Mouse (Mus musculus) layer of hippocampus, postnatal 25 days (tissue): ENCODE measurements around the gene Rab4b. TPM values are rescaled to one million over a fixed set of nuclear protein-coding genes. Genes with fewer than 3 reads are reported as not detected.

ENCODE experiments used
- DNase-seq, 2 experiments: peaks; one replicate each; pipeline ENCODE4 v3.0.0; 2022; ENCODE audit warnings: mixed read lengths in 2 of 2, low spot score in 1 of 2; ENCODE audit errors: extremely low spot score in 1 of 2
- total RNA-seq, 2 experiments: library from RNA; stranded (reverse); gene quantifications; 2 replicates each; pipeline ENCODE4 v1.2.3; 2021

The Rab4b gene
- 10 to 100 TPM; 89.6 to 92.5 TPM for total RNA-seq

DNA sequence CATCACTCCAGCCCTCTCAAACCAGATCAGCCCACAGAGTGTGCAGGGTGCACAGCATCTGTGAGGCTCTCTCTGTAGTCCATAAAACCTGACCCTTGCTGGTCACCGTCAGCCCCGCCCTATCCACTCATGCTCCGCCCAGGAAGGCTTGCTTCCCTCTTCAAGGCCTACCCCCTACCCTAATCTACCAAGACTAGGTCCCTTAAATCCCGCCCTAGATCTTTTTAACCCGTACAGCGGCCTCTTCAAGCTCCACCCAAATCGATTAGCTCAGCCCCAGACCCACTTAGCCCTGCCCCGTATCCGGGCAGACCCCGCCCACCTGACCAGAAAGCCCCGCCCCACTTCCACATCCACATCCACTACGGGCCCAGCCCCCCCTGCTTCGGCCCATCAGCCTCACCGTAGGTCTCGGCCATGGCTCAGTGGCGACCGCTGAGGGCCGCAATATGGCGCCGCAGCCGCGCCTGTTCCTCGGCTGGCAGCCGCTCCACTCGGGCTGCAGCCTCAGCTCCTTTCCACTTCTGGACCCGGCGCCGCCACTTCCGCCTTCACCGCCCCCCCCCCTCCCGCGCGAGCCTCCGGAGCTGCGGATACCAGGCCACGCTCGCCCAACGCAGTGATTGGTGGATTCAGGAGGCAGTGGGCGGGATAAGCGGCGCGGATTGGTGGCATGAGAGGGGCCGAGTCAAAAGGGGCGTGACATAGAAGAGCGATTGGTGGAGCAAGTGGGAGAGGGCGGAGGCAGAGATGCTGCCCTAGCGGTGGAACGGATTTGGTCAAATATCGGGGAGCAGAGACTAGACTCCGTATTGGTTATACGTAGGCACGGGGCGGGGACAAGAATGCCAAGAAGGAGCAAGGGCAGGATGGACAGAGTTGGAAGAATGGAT, at the start of gene Rab4b:
Gene Rab4b (minus strand): TSS at position 573 of the 893 bp plus-strand sequence.
- peak; percentile 94 to 95 for DNase-seq

DNA sequence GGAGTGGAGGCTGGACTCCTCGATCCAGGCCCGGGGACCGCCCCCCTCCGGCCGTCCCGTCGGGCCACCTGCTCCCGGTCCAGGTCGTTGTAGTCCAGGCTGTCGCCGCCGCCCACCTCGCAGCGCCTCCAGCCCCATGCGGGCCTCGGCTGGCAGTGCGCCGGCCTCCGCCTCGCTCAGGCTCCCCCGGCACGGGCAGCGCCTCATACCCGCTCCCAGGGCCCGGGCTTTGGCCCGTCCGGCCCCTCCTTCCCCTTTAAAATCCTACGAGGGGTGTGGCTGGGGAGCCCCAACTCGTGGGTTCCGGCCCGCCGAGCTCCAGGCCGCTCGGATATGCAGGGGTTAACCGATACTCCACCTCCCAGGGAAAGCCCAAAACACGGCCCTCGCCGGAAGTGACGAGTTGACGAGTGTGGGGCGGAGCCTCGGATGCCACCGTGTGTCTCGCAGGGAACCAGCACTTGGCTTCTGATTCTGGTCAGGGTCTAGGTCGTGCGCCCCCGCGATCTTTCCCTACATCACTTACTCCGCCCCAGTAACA, 49.7 kb upstream of the Rab4b start, which contains the start of gene Itpkc:
Gene Itpkc (minus strand): TSS at position 381 of the 541 bp plus-strand sequence.
- DNase-seq, result peak; percentile 78 to 82

DNA sequence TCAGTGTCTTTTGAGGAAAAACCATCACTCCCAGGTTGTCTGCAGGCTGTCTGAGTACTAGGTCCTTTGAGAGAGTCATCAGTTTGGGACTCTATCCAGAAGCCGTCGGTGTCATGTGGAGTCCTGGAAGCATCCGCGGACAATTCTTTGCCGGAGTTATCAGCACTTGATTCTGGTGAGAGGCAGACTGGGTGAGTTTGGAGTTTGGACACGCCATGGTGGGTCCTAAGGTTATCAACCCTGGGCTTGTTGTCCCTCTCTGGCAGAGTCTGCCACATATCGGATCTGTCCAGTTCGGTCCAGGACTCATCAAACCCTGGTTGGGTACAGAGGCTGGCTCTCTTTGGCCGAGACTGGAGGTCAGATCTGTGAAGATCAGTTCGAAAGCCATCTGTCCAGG, 49.0 kb upstream of the Rab4b start:
- no peak for DNase-seq

DNA sequence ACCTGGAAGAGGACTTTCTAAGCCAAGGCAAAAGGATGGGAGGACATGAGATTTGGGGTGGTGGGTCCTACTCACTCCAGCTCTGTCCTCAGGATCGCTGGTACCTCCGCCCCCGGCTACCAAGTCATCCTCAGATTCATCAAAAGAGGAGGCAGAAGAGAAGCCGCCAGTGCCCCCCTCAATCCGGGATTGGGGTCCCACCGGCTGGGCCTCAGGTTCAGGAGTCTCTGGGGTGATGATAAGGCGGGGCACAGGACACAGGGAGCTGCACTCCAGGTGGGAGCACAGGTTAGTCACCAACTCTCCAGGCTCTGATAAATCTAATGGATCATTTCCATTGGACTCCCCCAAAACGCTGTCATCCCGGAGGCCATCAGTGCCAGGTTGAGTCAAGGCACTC, 48.6 kb upstream of the Rab4b start:
- DNase-seq, result no peak

DNA sequence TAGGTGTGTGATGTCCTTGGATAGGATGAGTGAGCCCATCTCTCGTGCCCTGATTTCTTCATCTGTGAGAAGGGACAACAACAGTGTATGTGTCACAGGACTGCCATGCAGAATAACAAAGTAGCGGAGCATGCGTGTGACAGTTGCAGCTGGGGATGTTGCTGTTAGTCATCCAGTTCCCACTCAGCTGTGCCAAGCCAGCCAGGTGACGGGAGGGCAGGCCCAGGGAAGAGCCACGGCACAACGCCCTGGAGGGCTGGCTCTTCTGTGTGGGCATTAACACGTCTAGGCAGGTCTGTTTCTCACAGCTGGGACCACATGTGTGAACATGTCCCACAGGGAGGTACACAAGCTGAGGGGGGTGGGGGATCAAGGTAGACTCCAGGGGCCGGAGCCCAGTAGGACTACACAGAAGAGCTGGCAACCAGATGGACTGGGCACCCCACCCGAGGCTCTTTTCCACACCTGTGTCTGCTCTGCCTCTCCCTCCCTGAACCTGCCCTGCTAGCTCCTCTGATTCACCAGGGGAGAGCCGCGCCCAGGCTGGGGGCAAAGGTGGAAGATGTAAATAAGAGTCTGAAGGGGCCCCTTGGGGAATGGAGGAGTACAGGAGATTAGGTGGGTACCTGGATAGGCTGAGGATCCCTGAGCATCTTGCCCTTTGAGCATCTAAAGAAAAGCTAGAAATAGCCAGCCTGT, 46.3 kb upstream of the Rab4b start:
- DNase-seq, result no peak

DNA sequence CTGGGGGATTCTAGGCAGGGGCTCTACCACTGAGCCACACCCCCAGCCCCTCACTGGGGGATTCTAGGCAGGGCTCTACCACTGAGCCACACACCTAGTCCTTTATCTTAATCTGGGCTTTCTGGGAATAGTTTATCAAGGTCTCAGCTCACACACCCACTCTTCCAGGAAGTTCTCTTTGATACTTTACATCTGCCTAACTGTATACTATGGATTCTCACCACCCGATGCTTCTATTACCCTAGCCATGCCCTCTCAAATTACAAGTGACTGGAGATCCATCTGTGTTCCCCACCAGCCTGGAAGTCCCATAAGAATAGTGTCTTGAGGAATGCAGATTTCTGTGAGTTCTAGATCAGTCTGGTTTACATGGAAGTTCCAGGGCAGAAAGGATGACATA, 43.8 kb upstream of the Rab4b start:
- DNase-seq, result no peak

DNA sequence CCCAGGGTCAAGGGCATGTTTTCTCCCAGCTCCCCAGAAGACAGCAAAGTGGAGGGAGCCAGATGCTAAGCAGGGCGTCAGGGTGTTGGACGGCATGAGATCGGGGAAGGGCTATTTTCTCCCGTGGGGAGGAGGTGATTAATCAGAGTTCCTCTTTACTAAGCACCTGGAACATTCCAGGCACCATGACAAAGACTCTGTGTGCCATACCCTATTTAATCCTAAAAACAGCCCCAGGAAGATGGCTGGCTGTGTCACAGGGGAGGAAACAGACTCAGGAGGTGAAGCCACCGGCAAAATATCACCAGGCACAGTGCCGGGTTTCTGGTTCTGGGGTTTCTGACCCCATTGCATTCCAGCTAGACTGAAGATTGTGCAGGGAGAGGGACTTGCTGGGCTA, 43.2 kb upstream of the Rab4b start:
- no peak for DNase-seq

DNA sequence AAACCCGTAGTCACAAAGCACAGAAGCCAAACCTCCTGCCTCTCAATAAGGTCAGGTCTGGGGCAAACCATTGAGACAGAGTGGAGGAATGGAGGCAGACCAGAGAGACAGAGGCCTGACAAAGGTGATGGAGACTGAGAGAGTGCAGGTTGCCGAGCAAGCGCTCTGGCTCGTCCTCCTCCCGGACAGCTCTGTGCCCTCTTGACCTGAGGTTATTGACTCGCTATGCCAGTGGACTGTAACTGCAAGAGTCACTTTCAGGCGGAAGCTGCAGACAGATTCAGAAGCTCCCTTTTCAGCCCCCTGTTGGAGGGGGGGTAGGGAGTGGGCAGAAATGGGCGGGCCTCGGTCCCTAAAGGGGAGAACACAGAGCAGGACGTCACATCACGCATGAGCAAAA, 41.2 kb upstream of the Rab4b start:
- DNase-seq, result no peak

DNA sequence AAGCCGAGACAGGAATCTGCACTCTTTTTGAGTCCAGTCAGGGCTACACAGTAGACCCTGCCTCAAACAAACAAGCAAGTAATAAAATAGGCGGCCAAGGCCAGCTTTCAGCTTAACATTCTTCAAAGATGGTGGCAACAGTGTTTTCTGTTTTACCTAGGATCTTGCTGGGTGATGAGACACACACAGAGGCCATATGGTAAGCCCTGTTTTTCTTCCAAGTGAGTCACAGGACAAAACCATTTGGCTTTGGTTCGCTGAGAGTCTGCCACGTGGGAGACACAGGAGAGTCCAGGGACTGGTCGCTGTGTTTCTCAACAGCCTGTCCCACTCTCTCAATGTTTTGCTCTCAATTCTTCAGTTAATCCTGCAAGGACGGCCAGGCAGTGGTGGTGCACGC, 39.9 kb upstream of the Rab4b start:
- no peak for DNase-seq

DNA sequence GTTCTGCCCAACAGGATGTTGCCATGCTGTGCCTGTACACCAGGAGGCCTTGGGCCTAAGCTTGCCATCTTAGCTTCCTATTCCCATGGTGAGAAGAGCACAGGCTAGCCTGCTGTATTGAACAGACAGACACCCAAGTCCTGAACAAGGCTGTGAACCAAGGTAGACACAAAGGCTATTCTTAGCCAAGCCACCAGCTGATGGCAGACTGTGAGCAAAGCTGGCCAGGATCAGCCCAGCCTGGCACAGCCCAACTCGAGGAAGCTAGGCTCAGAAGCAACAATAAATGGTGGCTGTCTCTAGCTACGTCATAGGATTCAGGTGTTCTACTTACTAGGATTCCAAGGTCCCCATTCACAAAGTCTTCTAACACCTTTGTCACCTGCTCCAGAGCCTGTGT, 33.9 kb upstream of the Rab4b start:
- DNase-seq, result no peak

DNA sequence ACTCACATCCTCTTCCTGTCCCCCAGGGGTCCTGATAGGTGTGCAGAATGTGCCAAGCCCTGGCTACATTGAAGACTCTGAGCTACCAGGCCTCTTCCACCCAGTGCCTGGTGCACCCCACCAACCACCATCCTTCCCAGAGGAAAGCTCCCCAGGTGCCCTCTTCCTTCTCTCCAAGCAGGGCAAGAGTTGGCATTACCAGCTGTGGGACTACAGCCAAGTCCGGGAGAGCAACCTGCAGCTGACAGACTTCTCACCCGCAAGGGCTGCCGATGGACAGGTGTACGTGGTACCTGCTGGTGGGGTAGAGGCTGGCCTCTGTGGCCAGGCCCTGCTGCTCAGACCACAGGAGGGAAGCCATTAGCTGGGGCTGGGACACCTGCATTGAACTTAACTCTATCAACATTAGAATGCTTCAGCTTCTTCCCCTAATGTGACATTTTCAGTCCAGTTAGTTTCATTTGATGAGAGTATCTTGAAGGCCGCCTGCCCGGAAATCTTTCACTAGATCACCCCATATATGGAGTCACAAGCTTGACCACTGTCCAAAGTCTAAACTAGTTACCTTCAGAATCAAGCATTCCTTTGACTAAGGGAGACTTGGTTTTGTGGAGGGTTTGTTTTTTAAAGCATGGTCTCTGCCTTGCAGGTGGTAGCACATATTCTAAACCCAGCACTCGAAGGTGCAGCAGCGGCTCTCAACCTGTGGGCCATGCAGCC, 25.2 kb upstream of the Rab4b start:
- DNase-seq, result no peak

DNA sequence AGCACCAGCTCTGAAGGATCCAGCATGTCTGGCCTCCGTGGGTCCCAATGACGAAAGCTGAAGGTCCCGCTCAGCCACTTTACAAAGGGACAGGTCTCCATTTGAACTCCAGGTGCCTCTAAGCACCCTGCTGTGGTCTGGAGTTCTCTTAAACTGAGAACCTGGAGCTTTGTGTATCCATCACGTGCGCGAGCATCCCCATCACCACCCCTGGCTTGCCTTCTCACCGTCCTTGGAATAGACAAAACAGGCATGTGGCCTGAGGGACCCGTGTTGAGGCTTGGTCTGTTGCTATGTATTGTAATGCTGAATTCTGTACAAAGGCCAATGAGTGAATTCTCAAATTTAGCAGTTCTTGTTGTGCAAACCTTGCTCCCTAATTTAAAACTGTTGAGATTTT, 20.1 kb upstream of the Rab4b start:
- no peak for DNase-seq

DNA sequence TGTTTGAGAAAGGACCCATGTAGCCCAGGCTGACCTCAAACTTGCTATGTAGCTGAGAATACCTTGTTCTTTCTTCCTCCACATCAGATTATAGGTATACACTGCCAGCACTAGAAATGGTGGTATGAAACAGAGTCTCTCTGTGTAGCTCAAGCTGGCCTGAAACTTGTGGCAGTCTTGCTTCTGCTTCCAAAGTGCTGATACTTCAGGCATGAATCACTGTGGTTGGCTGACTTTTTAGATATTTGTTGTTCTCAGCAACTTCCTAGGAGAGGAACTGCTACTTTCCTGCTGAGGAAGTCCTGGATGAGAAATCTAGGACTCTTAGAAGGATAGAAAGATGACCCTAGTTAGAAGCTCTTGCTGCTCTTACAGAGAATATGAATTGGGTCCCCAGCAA, 19.7 kb upstream of the Rab4b start:
- no peak for DNase-seq

DNA sequence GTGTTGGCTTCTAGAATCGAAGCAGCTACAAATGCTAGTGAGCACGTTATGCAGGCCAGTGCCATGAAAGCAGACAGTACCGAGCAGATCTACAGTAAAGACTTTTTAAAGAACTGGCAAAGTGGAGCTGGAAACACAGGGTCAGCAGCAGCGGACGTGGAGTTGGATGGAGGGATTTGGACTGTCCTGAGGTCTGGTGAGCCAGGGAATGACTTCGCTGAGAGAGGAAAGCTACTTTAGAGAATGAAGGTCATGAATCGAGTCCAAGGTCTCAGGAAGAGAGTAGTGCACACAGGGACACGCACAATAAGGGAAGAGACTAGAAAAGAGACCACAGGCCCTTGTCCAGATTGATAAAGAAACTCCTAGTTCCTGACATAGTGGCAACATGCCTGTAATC, 18.9 kb upstream of the Rab4b start:
- no peak for DNase-seq

DNA sequence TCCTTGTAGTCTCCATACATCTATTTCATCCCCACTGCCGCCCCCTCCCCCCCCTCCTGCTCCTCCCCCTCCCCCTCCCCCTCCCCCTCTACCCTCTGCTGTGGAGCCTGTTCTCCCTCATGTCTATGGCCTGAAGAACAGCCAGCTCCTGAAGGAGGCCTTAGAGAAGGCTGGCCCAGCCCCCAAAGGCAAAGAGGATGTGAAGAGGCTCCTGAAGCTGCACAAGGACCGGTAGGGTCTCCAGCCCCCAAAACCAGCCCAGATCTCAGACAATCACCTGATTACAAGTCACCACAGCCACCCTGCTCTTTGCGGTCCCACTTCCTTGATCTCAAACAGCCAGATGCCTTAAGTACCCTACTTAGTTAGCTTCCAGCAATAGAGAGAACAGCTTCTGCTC, 18.4 kb upstream of the Rab4b start:
- no peak for DNase-seq

DNA sequence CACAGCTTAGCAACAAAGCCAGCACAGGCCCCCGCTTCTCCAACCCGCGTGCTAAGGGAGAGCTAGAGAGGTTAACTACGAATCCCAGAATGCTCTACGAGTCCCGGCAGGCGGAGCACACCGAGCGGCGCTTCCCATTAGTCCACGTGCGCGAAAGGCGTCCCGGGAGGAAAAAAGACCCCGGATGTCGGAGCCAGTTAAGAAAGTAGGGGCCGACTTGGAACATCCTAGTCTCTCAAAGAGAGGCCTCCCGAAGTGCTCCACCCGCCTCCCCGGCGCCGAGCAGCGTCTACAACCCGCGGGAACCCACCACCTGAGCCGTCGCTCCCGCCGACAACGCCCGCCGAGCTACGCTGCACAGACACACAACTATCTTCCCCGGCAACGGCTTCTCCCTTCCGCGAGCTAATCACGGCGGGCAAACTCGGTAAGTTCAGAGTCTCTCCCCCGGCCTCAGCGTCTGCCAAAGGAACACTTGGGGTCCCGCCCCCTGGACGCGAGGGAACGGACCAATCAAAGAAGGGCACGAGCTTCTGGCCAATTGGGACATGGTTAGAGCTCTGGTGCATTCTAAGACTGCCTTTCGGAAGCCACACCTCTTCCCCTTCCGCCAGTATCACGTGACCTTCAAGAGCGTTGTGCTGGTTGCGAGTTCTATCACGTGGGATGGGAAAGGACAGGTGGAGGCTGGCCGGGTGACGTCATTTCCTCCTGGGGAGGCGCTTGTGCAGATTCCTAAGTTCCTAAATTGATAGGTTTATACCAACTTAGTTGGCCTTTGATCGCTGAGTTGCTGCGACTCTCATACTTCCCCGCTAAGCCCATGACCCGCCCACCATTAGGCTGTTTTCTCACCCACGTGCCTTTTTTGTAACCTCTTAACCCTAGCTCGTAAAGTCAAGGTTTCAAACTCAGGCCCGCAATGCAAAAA, 17.2 kb upstream of the Rab4b start, which contains the start of the genes BC024978 and Snrpa:
Gene BC024978 (plus strand): TSS at position 101 of the 931 bp plus-strand sequence.
Gene Snrpa (minus strand): TSS at position 591 of the 931 bp plus-strand sequence.
- DNase-seq, result peak; percentile 82 to 87

DNA sequence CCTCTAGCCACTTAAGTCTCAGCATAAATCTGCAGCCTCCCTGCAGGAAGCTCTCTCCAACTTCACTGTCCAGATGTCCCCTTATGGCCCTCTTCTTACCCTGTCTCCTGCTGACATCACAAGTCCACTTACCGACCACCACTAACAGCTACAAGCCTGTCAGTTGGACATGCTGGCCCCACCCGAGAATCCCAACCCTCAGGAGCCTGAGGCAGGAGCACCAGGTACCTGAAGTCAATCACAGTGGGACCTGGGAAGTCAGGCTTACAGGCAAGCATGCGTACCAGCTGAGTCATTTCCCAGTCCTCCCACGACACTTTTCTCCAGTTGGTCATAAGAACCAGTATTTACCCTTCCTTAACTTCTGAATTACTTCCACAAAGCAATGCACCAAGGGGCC, 15.0 kb upstream of the Rab4b start:
- DNase-seq, result no peak

DNA sequence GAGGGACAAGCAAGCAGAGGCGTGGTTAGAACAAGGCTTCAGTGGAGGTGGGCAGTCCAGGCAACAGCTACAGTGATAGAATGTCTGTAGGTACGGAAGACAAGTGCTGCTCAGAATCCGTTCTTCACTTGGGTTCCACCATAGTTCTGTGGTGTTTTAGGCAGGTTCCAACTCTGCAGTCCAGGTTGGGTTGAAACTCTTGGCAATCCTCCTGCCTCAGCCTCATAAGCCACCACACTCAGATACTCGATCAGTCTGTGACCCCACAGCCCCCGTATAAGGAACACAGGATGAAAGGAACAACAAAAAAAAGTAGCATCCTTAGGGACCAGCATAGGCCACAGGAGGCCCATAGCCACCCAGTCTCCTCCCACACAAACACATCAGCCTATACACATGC, 13.7 kb upstream of the Rab4b start:
- no peak for DNase-seq

DNA sequence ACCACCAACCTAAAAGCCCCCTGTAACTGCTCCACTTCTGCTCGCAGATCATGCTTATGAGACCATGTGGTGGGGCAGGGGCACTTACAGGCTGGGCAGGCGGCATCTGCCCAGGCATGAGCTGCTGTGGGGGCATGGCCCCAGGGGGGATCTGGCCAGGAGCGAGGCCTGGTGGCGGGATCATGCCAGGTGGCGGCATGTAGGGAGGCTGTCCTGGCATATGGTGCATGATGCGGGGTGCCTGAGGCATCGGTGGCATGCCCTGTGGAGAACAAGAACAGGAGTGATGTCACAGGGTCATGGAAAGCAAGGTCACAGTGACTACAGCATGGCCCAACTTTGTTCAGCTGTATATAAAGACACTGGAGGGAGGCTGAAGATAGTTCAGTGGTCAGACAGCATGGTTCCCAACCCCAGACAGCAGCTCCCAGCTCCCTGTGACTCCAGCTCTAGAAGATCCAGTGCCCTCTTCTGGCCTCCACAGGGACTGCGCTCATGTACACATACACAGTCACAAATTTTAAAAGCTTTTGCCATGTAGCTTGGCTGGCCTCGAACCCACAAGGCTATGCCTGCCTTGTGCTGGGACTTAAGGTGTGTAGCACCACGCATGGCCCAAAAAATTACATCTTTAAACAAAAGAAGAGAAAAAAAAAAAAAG, 10.7 kb upstream of the Rab4b start:
- DNase-seq, result no peak
